ENCODE assay signal across 8 mouse cellular contexts in the genomic region with DNA sequence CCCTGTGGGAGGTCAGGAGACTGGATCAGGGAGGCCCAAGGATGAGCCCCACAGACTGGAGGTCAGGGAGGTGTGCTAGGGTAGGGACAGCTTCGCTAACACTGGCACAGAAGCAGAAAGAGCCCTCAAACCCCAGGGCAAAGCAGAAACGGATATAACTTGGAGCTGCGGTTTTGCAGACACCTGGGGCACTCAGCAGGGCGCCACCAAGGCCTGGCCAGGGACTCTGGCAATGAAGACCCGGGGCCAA. TPM values are rescaled to one million over a fixed set of nuclear protein-coding genes. Genes with fewer than 3 reads are reported as not detected.
A peak's percentile ranks its signal among the peaks of the same experiment; 100 is the strongest.
DNase-seq lines count a peak whose midpoint lies in the region; ATAC-seq and TF ChIP-seq lines count a peak whose summit lies in the region.

No protein-coding gene starts in this region.

- 0% methylated on average over 5 of the region's 5 CpGs for WGBS in lung, embryonic 14.5 days
- WGBS in embryonic facial prominence, embryonic 13.5 days = 0% methylated on average over 5 of the region's 5 CpGs
- 1% methylated on average over 5 of the region's 5 CpGs for WGBS in intestine, postnatal 0 days
- 0% methylated on average over 5 of the region's 5 CpGs for WGBS in neural tube, embryonic 12.5 days

- no peak for DNase-seq in lung, embryonic 14.5 days
- DNase-seq in lung, postnatal 25 days (ENCODE audit: low spot score) = no peak
- DNase-seq in cerebellum, adult 18-20 months = no peak
- no peak for DNase-seq in cerebellum, postnatal 36 days
- DNase-seq in urinary bladder, postnatal 25 days (ENCODE audit: low spot score) = no peak

- no peak for TF ChIP-seq CTCF in lung, embryonic 14.5 days (IDR thresholded peaks at IDR 0.05; ENCODE audit: low read depth)
- no peak for TF ChIP-seq CTCF in intestine, postnatal 0 days (IDR thresholded peaks at IDR 0.05; ENCODE audit: low read depth)

- peaks cover 27% of the 10 kb centered on the region for H3K4me1 ChIP-seq in lung, embryonic 14.5 days (ENCODE audit: insufficient read depth)
- peaks cover 53% of the 10 kb centered on the region for H3K4me1 ChIP-seq in embryonic facial prominence, embryonic 13.5 days
- peaks cover 7% of the 10 kb centered on the region; the same call in 1 of the 2 replicates for H3K4me1 ChIP-seq in intestine, postnatal 0 days (replicated peaks; ENCODE audit: control insufficient read depth, insufficient read depth, low read length)
- peaks cover 28% of the 10 kb centered on the region for H3K4me1 ChIP-seq in neural tube, embryonic 12.5 days

- H3K36me3 ChIP-seq in lung, embryonic 14.5 days (ENCODE audit: insufficient read depth) = peaks cover 39% of the 10 kb centered on the region
- peaks cover 37% of the 10 kb centered on the region for H3K36me3 ChIP-seq in embryonic facial prominence, embryonic 13.5 days
- peaks cover 29% of the 10 kb centered on the region; the same call in 1 of the 2 replicates for H3K36me3 ChIP-seq in intestine, postnatal 0 days (ENCODE audit: control insufficient read depth, insufficient read depth)
- H3K36me3 ChIP-seq in neural tube, embryonic 12.5 days = peaks cover 27% of the 10 kb centered on the region

- no peaks in the 10 kb centered on the region for H3K27me3 ChIP-seq in lung, embryonic 14.5 days (ENCODE audit: insufficient read depth, low read length)
- no peaks in the 10 kb centered on the region for H3K27me3 ChIP-seq in embryonic facial prominence, embryonic 13.5 days
- H3K27me3 ChIP-seq in intestine, postnatal 0 days (replicated peaks; ENCODE audit: control insufficient read depth, insufficient read depth, low read length) = no peaks in the 10 kb centered on the region
- H3K27me3 ChIP-seq in neural tube, embryonic 12.5 days (replicated peaks) = no peaks in the 10 kb centered on the region

- H3K4me2 ChIP-seq in lung, embryonic 14.5 days = peak overlapping the region; percentile 92
- peak overlapping the region; percentile 91 for H3K4me2 ChIP-seq in embryonic facial prominence, embryonic 13.5 days
- H3K4me2 ChIP-seq in intestine, postnatal 0 days (replicated peaks; ENCODE audit: low read depth) = peak overlapping the region; percentile 86
- peak overlapping the region; percentile 62 for H3K4me2 ChIP-seq in neural tube, embryonic 12.5 days (replicated peaks)

- H3K9ac ChIP-seq in lung, embryonic 14.5 days = peak overlapping the region; percentile 75
- H3K9ac ChIP-seq in embryonic facial prominence, embryonic 13.5 days = peak overlapping the region; percentile 88
- H3K9ac ChIP-seq in intestine, postnatal 0 days (ENCODE audit: low read depth, low read length) = peak overlapping the region; percentile 77
- peak overlapping the region; percentile 84 for H3K9ac ChIP-seq in neural tube, embryonic 12.5 days

- peak overlapping the region; percentile 99 for H3K27ac ChIP-seq in lung, embryonic 14.5 days (ENCODE audit: low read depth)
- peak overlapping the region; percentile 99 for H3K27ac ChIP-seq in embryonic facial prominence, embryonic 13.5 days
- 0 out of 2 replicates have a peak overlapping the region, but pooled peaks have one; percentile 95 for H3K27ac ChIP-seq in intestine, postnatal 0 days (ENCODE audit: low read depth, low read length)
- H3K27ac ChIP-seq in neural tube, embryonic 12.5 days = peak overlapping the region; percentile 90

- peak overlapping the region; percentile 72 for H3K4me3 ChIP-seq in lung, embryonic 14.5 days (ENCODE audit: low read depth, low read length)
- H3K4me3 ChIP-seq in embryonic facial prominence, embryonic 13.5 days = peak overlapping the region; percentile 72
- peak overlapping the region; percentile 80 for H3K4me3 ChIP-seq in intestine, postnatal 0 days (ENCODE audit: low read depth, low read length)
- H3K4me3 ChIP-seq in neural tube, embryonic 12.5 days = peak overlapping the region; percentile 80

- no peak for ATAC-seq in lung, embryonic 14.5 days (ENCODE audit: insufficient read depth)
- ATAC-seq in embryonic facial prominence, embryonic 13.5 days (ENCODE audit: insufficient number of reproducible peaks, insufficient read depth, low FRiP score, low TSS enrichment, low read depth) = peak; percentile 1; the same call in 1 of the 2 replicates
- no peak for ATAC-seq in intestine, postnatal 0 days
- 0 out of 2 replicates have a peak, but pooled peaks have one; percentile 18 for ATAC-seq in neural tube, embryonic 12.5 days (ENCODE audit: low FRiP score, low read depth)

- H3K9me3 ChIP-seq in lung, embryonic 14.5 days (ENCODE audit: low read depth, low read length) = no peaks in the 10 kb centered on the region
- H3K9me3 ChIP-seq in embryonic facial prominence, embryonic 13.5 days = no peaks in the 10 kb centered on the region
- no peaks in the 10 kb centered on the region for H3K9me3 ChIP-seq in intestine, postnatal 0 days (ENCODE audit: control insufficient read depth)
- H3K9me3 ChIP-seq in neural tube, embryonic 12.5 days = no peaks in the 10 kb centered on the region

RNA-seq across cellular contexts. Expression of a gene that starts 0.9 kb away (rescaled TPM):
- 58.8 and 65.1 TPM in 2 replicates for polyA plus RNA-seq in lung, embryonic 14.5 days (2014; fragmentation: Nextera tagmentation; extraction: Ambion mirVana)
- polyA plus RNA-seq in embryonic facial prominence, embryonic 13.5 days (2015; fragmentation: Nextera tagmentation; extraction: Ambion mirVana) = 78.0 and 96.8 TPM in 2 replicates
- 26.6 and 27.7 TPM in 2 replicates for polyA plus RNA-seq in intestine, postnatal 0 days (2015; fragmentation: Nextera tagmentation; extraction: Ambion mirVana)
- polyA plus RNA-seq in neural tube, embryonic 12.5 days (2016; fragmentation: Nextera tagmentation; extraction: Ambion mirVana) = 71.1 and 74.7 TPM in 2 replicates

RNA-seq across cellular contexts. Expression of a gene that starts 4.7 kb away (rescaled TPM):
- 11.7 and 15.6 TPM in 2 replicates for polyA plus RNA-seq in lung, embryonic 14.5 days (2014; fragmentation: Nextera tagmentation; extraction: Ambion mirVana)
- 29.8 and 32.6 TPM in 2 replicates for polyA plus RNA-seq in embryonic facial prominence, embryonic 13.5 days (2015; fragmentation: Nextera tagmentation; extraction: Ambion mirVana)
- polyA plus RNA-seq in intestine, postnatal 0 days (2015; fragmentation: Nextera tagmentation; extraction: Ambion mirVana) = 4.1 TPM in 2 replicates
- polyA plus RNA-seq in neural tube, embryonic 12.5 days (2016; fragmentation: Nextera tagmentation; extraction: Ambion mirVana) = 5.8 TPM in 2 replicates

RNA-seq across cellular contexts. Expression of a gene that starts 24.1 kb away (rescaled TPM):
- 0.38 TPM in 1 of 2 replicates, not detected in the other for polyA plus RNA-seq in lung, embryonic 14.5 days (2014; fragmentation: Nextera tagmentation; extraction: Ambion mirVana)
- 0.60 and 0.69 TPM in 2 replicates for polyA plus RNA-seq in embryonic facial prominence, embryonic 13.5 days (2015; fragmentation: Nextera tagmentation; extraction: Ambion mirVana)
- polyA plus RNA-seq in intestine, postnatal 0 days (2015; fragmentation: Nextera tagmentation; extraction: Ambion mirVana) = not detected in 2 replicates
- polyA plus RNA-seq in neural tube, embryonic 12.5 days (2016; fragmentation: Nextera tagmentation; extraction: Ambion mirVana) = 0.22 and 0.28 TPM in 2 replicates

RNA-seq across cellular contexts. Expression of a gene that starts 36.5 kb away (rescaled TPM):
- 5.3 and 5.6 TPM in 2 replicates for polyA plus RNA-seq in lung, embryonic 14.5 days (2014; fragmentation: Nextera tagmentation; extraction: Ambion mirVana)
- 7.5 and 8.7 TPM in 2 replicates for polyA plus RNA-seq in embryonic facial prominence, embryonic 13.5 days (2015; fragmentation: Nextera tagmentation; extraction: Ambion mirVana)
- 2.1 and 2.2 TPM in 2 replicates for polyA plus RNA-seq in intestine, postnatal 0 days (2015; fragmentation: Nextera tagmentation; extraction: Ambion mirVana)
- polyA plus RNA-seq in neural tube, embryonic 12.5 days (2016; fragmentation: Nextera tagmentation; extraction: Ambion mirVana) = 10.2 and 13.0 TPM in 2 replicates

Comparison
In these comparisons a context has a peak if more than half of its experiments do, and no peak if none do; other contexts are left out.
1. ATAC-seq: peak in embryonic facial prominence, embryonic 13.5 days (single experiment) and neural tube, embryonic 12.5 days (single experiment); none in lung, embryonic 14.5 days (single experiment) and intestine, postnatal 0 days (single experiment).
2. Peak in every context shown above with its lines, with median percentiles within 50 percentile points of each other: H3K27ac ChIP-seq, H3K4me2 ChIP-seq, H3K4me3 ChIP-seq and H3K9ac ChIP-seq.